Mouse (Mus musculus): ENCODE results near the gene Jdp2.

DNA sequence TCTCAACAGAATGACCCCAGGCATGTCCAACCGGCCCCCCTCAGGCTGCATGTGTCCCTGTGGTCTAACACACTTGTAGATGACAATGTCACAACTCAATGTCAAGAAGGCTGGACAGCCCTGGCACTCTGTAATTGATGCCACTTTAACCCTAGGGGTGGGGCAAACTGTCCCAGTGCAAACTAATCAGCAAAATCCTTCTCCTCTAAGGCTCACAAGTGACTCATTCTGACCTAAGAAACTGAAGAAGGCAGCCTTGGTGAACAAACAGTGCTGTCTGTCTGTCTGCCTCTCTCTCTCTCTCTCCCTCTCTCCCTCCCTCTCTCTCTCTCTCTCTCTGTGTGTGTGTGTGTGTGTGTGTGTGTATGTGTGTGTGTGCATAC, 28.7 kb upstream of the Jdp2 start:
- TF ChIP-seq CTCF (IDR thresholded peaks at IDR 0.05; ENCODE audit: borderline replicate concordance, insufficient read depth, low read depth, low read length) (no peak), POLR2A (IDR thresholded peaks at IDR 0.05; ENCODE audit: borderline replicate concordance, insufficient read depth, low read length) (no peak)
